Mouse (Mus musculus) ES-Bruce4 (cell line): ENCODE measurements around the gene Dner.

Experiments used
- CTCF ChIP-seq: IDR thresholded peaks from one replicate; pipeline ENCODE4 v1.8.1; 2011; ENCODE audit warnings: low read depth, low read length
- POLR2A ChIP-seq: IDR thresholded peaks from one replicate; pipeline ENCODE4 v1.8.1; 2011; ENCODE audit warnings: low read length; ENCODE audit not compliant: insufficient read depth

DNA sequence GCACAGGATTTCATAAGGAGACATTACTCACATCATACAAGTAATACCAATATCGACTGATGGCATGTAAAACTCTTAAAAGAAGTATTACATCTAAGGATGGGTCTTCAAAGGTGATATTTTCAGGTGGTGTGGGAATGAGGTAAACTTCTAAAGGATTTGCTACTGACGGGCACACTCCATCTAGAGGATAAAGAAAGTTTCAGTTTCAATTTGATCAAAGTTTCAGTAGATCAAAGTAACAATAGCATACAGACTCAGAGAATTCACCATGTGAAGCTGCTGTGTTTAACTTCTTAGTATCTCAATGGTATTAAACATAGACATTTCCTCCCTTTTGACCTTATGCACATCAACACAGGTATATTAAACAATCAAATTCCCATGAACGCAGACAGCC is 46.1 kb upstream of the Dner start:
- TF ChIP-seq CTCF (no peak), POLR2A (no peak)
